Mouse (Mus musculus): ENCODE results near the gene Theg.

The Theg gene

DNA sequence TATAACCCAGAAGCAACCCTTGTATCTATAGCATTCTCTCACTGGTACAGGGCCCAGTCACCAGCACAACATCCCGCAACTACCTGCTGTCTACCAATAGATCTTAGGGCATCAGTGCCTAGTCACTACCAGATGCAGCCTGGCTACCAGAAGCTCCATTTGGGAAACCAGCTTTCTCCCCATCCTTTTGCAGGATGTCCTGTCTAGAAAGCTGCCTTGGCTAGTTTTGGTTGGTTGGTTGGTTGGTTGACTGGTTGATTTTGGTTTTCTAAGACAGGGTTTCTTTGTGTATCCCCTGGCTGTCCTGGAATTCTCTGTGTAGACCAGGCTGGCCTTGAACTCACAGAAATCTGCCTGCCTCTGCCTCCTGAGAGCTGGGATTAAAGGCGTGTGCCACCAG is 27.4 kb downstream of the Theg start:
- 0 out of 2 replicates have a peak, but pooled peaks cover 3% of the 10 kb centered on the region for H3K27me3 ChIP-seq (ENCODE audit: insufficient read depth, low read length)
- H3K9me3 ChIP-seq (ENCODE audit: low read length), result no peaks in the 10 kb centered on the region
- no peak overlapping the region for H3K4me3 ChIP-seq (replicated peaks; ENCODE audit: low read length)
- no peaks in the 10 kb centered on the region for H3K36me3 ChIP-seq (ENCODE audit: insufficient read depth, low read length)
- peaks cover 13% of the 10 kb centered on the region for H3K4me1 ChIP-seq (replicated peaks; ENCODE audit: low read depth, low read length)
- no peak for TF ChIP-seq CTCF (conservative IDR thresholded peaks at IDR 0.05; ENCODE audit: low read length)
- TF ChIP-seq NANOG (IDR thresholded peaks at IDR 0.05; ENCODE audit: borderline replicate concordance, low read length), result no peak
- no peak for TF ChIP-seq POU5F1 (IDR thresholded peaks at IDR 0.05; ENCODE audit: borderline replicate concordance, low read length)

DNA sequence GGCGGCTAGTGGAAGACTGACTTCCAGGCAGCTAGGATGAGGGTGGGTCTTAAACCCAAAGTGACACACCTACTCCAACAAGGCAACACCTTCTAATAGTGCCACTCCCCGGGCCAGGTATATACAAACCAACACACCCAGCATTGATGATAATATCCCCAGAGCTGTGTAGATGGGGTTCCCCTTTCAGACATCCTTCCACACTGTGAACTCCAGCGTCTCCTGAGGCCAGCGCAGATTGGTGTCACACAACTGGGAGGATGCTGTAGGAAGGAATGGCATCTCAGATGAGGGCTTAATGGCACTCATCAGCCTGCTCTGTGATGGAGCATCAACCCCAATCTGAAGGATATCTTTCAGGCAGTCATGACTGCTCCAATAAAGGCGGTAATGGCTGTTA is 29.6 kb downstream of the Theg start:
- Histone ChIP-seq H3K9me3 (ENCODE audit: low read length) (no peaks in the 10 kb centered on the region), H3K4me1 (replicated peaks; ENCODE audit: low read depth, low read length) (peaks cover 26% of the 10 kb centered on the region), H3K27me3 (ENCODE audit: insufficient read depth, low read length) (peaks cover 6% of the 10 kb centered on the region; the same call in 1 of the 2 replicates), H3K4me3 (replicated peaks; ENCODE audit: low read length) (no peak overlapping the region), H3K36me3 (ENCODE audit: insufficient read depth, low read length) (no peaks in the 10 kb centered on the region)
- TF ChIP-seq CTCF (conservative IDR thresholded peaks at IDR 0.05; ENCODE audit: low read length) (no peak), POU5F1 (IDR thresholded peaks at IDR 0.05; ENCODE audit: borderline replicate concordance, low read length) (no peak), NANOG (IDR thresholded peaks at IDR 0.05; ENCODE audit: borderline replicate concordance, low read length) (no peak)

DNA sequence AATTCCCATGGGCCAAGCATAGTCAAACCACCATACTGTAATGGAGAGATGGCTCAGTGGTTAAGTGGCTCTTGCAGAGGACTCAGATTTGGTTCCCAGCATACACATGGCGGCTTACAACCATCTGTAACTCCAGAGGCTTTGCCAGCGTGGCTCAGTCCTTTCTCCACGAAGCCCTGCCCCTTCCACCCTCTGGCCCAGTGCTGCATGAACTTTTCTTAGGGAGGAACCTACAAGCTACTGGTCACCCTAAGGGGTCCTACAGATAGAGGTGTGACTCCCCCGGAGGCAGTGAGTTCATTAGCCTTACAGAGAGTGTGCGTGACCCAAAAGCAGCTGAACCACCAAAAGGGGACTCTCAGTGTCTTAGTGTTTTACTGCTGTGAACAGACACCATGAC is 30.2 kb downstream of the Theg start:
- H3K4me1 ChIP-seq (replicated peaks; ENCODE audit: low read depth, low read length), result peaks cover 31% of the 10 kb centered on the region
- TF ChIP-seq NANOG (IDR thresholded peaks at IDR 0.05; ENCODE audit: borderline replicate concordance, low read length), result no peak
- H3K27me3 ChIP-seq (ENCODE audit: insufficient read depth, low read length), result peaks cover 6% of the 10 kb centered on the region; the same call in 1 of the 2 replicates
- no peaks in the 10 kb centered on the region for H3K36me3 ChIP-seq (ENCODE audit: insufficient read depth, low read length)
- no peaks in the 10 kb centered on the region for H3K9me3 ChIP-seq (ENCODE audit: low read length)
- H3K4me3 ChIP-seq (replicated peaks; ENCODE audit: low read length), result no peak overlapping the region

DNA sequence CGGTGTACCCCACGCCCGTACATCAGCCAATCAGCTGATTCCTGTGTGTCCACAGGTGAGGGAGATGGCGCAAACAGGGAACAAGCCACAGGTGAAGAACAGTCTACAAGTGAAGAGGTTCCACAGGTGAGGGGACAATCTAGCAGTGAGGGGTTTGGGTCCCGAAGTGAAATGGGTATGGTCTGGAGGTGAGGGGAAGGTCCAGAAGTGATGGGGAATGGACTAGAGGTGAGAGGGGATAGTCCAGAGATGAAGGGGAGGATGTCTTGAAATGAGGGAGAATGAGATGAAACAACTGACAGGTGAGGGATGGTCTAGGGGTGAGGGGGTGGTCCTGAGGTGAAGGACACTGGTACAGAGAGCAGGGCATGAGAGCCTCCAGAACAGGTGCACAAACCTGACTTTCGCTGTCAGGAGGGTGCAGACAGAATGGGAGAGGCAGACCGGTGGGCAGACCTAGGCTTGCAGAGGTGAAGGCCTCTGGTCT is 31.9 kb downstream of the Theg start:
- no peaks in the 10 kb centered on the region for H3K9me3 ChIP-seq (ENCODE audit: low read length)
- H3K27me3 ChIP-seq (ENCODE audit: insufficient read depth, low read length), result peaks cover 6% of the 10 kb centered on the region; the same call in 1 of the 2 replicates
- peaks cover 45% of the 10 kb centered on the region for H3K4me1 ChIP-seq (replicated peaks; ENCODE audit: low read depth, low read length)
- TF ChIP-seq CTCF (conservative IDR thresholded peaks at IDR 0.05; ENCODE audit: low read length) (no peak), POU5F1 (IDR thresholded peaks at IDR 0.05; ENCODE audit: borderline replicate concordance, low read length) (no peak), NANOG (IDR thresholded peaks at IDR 0.05; ENCODE audit: borderline replicate concordance, low read length) (no peak)
- peak overlapping the region; percentile 93 for H3K4me3 ChIP-seq (replicated peaks; ENCODE audit: low read length)
- peaks cover 13% of the 10 kb centered on the region for H3K36me3 ChIP-seq (ENCODE audit: insufficient read depth, low read length)

DNA sequence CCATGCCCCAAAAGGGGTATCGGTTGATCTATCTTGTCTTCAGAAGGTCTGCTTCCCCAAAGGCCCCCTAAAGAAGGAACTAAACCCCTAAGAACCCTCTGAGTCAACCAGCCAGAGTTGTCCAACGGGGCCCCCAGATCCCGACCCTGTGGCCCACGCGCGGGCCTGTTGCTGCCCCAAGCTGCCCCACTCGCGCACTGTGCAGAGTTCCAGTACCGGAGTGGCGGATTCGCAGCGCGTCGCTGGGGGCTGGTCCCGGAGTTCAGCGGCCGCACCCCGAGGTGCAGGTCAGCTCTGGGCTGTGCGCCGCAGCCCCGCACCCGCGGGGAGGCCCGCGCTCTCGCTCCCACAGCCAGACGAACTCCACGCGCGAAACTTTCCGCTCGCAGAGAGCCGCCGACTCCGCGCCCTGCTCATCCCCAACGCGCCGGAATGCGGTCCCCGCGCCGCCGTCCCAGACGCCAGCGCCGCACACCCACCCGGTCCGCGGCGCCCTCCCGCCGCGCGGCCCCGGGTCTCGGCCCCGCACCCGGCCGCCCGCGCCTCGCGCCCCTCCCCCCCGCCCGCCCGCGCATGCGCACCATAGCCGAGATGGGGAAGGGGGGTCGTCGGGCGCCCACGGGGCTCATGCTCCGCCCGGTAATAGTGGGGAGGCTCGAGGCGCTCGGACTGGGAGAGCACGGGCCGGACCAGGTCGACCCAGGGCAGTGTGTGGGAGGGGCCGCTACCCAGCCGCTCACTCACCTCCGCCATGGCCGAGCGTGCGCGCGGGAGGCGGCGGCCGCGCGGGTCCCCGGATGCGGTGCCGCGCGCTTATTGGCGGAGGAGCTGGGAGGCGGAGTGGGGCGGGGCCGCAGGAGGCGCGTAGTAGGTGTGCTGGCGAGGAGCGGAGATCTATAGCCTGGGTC is 32.5 kb downstream of the Theg start, which contains the start of gene Mier2:
Gene Mier2, minus strand, starts transcription at position 870 of the 908 bp plus-strand sequence.
- Histone ChIP-seq H3K9me3 (ENCODE audit: low read length) (no peaks in the 10 kb centered on the region), H3K4me1 (replicated peaks; ENCODE audit: low read depth, low read length) (peaks cover 45% of the 10 kb centered on the region), H3K36me3 (ENCODE audit: insufficient read depth, low read length) (peaks cover 20% of the 10 kb centered on the region), H3K27me3 (ENCODE audit: insufficient read depth, low read length) (peaks cover 4% of the 10 kb centered on the region; the same call in 1 of the 2 replicates), H3K4me3 (replicated peaks; ENCODE audit: low read length) (peak within 1 kb of the TSS; percentile 93)
- no peak for TF ChIP-seq CTCF (conservative IDR thresholded peaks at IDR 0.05; ENCODE audit: low read length)
- no peak for TF ChIP-seq POU5F1 (IDR thresholded peaks at IDR 0.05; ENCODE audit: borderline replicate concordance, low read length)
- TF ChIP-seq NANOG (IDR thresholded peaks at IDR 0.05; ENCODE audit: borderline replicate concordance, low read length), result no peak

DNA sequence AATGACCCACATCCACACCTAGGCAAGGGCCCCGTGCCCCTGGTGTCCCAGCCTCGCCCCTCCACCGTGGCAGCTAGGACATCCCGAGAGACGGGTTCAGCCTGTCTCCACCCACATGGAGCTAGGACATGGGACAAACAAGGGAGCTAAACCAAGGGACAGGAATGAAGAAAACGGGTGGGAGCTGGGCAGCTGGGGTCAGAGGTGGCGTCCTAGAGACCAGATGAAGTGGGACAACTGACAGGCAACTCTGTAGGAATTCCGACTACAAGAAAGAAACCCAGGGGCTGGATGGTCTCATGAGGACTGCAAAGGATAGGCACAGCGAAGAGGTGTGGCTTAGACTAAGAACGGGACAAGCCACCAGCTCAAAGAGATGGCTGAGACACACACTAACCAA is 33.4 kb downstream of the Theg start:
- no peaks in the 10 kb centered on the region for H3K9me3 ChIP-seq (ENCODE audit: low read length)
- peaks cover 29% of the 10 kb centered on the region for H3K36me3 ChIP-seq (ENCODE audit: insufficient read depth, low read length)
- peaks cover 50% of the 10 kb centered on the region for H3K4me1 ChIP-seq (replicated peaks; ENCODE audit: low read depth, low read length)
- TF ChIP-seq POU5F1 (IDR thresholded peaks at IDR 0.05; ENCODE audit: borderline replicate concordance, low read length) (no peak), CTCF (conservative IDR thresholded peaks at IDR 0.05; ENCODE audit: low read length) (no peak), NANOG (IDR thresholded peaks at IDR 0.05; ENCODE audit: borderline replicate concordance, low read length) (no peak)
- H3K4me3 ChIP-seq (replicated peaks; ENCODE audit: low read length), result peak overlapping the region; percentile 93
- H3K27me3 ChIP-seq (ENCODE audit: insufficient read depth, low read length), result peaks cover 4% of the 10 kb centered on the region; the same call in 1 of the 2 replicates

DNA sequence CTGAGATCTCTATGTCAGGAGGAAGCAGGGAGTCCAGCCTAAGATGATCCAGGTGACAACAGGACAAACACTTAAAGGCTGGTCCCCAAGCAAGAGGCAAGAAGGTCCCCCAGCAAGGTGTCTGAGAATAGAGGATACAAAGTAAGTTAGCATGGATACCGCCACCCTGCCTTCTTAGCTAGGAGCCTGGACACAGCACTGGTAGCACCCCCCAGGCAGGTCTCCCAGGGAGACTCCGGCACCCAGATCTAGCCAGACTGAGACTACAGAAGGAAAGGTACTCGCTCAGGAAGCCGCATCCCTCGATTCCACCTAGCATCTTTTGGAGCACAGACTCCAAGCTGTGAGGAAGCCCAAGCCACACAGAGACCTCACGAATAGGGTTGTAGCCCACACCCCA is 34.0 kb downstream of the Theg start:
- Histone ChIP-seq H3K36me3 (ENCODE audit: insufficient read depth, low read length) (peaks cover 34% of the 10 kb centered on the region), H3K27me3 (ENCODE audit: insufficient read depth, low read length) (peaks cover 4% of the 10 kb centered on the region; the same call in 1 of the 2 replicates), H3K4me3 (replicated peaks; ENCODE audit: low read length) (peak overlapping the region; percentile 93; the same call in 1 of the 2 replicates), H3K9me3 (ENCODE audit: low read length) (no peaks in the 10 kb centered on the region), H3K4me1 (replicated peaks; ENCODE audit: low read depth, low read length) (peaks cover 50% of the 10 kb centered on the region)
- no peak for TF ChIP-seq NANOG (IDR thresholded peaks at IDR 0.05; ENCODE audit: borderline replicate concordance, low read length)
- TF ChIP-seq POU5F1 (IDR thresholded peaks at IDR 0.05; ENCODE audit: borderline replicate concordance, low read length), result no peak
- TF ChIP-seq CTCF (conservative IDR thresholded peaks at IDR 0.05; ENCODE audit: low read length), result no peak

DNA sequence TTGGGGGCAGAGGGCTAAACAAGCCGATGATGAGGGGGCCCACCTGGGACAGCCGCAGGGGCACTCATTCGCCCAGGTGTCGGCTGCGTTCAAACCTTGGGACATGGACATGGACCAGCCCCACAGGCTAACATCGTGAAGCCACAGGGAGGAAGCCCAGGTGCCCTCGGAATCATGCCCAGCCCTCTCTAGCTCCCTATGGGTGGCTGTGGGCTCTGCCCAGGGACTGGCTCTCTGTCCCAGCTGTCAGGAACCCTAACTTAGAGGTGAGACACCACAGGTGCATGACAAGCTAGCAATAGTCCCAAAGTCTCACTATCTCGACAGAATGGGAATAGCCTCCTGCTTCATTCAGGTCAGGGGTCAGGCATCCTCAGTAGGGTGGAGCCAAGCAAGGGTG is 34.6 kb downstream of the Theg start:
- Histone ChIP-seq H3K4me3 (replicated peaks; ENCODE audit: low read length) (peak overlapping the region; percentile 93; the same call in 1 of the 2 replicates), H3K9me3 (ENCODE audit: low read length) (no peaks in the 10 kb centered on the region), H3K36me3 (ENCODE audit: insufficient read depth, low read length) (peaks cover 40% of the 10 kb centered on the region), H3K27me3 (ENCODE audit: insufficient read depth, low read length) (peaks cover 4% of the 10 kb centered on the region; the same call in 1 of the 2 replicates), H3K4me1 (replicated peaks; ENCODE audit: low read depth, low read length) (peaks cover 50% of the 10 kb centered on the region)
- no peak for TF ChIP-seq NANOG (IDR thresholded peaks at IDR 0.05; ENCODE audit: borderline replicate concordance, low read length)
- no peak for TF ChIP-seq CTCF (conservative IDR thresholded peaks at IDR 0.05; ENCODE audit: low read length)
- no peak for TF ChIP-seq POU5F1 (IDR thresholded peaks at IDR 0.05; ENCODE audit: borderline replicate concordance, low read length)
